Mouse (Mus musculus): ENCODE results near the gene Gm20388. TPM values are rescaled to one million over a fixed set of nuclear protein-coding genes. Genes with fewer than 3 reads are reported as not detected.

Gene Gm20388
- polyA plus RNA-seq, 1 experiment from 2014 or later = 4.4 TPM

GRCm38 (mm10) chr8:124181751-124182150, 4271.1 kb downstream of the Gm20388 start:
- 87% methylated on average over 5 of the region's 5 CpGs for WGBS
- H3K4me1 ChIP-seq (replicated peaks) = peaks cover 15% of the 10 kb centered on the region
- H3K27me3 ChIP-seq = no peaks in the 10 kb centered on the region
- no peak overlapping the region for H3K9ac ChIP-seq (replicated peaks)
- H3K36me3 ChIP-seq = no peaks in the 10 kb centered on the region
- no peak for ATAC-seq
- no peak overlapping the region for H3K27ac ChIP-seq
- no peaks in the 10 kb centered on the region for H3K9me3 ChIP-seq
- H3K4me3 ChIP-seq (replicated peaks) = no peak overlapping the region
- H3K4me2 ChIP-seq (replicated peaks) = no peak overlapping the region

GRCm38 (mm10) chr8:124182224-124182623, 4271.6 kb downstream of the Gm20388 start:
- H3K27ac ChIP-seq = no peak overlapping the region
- H3K36me3 ChIP-seq = no peaks in the 10 kb centered on the region
- H3K4me3 ChIP-seq (replicated peaks) = no peak overlapping the region
- no peaks in the 10 kb centered on the region for H3K27me3 ChIP-seq
- peaks cover 14% of the 10 kb centered on the region; the same call in 1 of the 2 replicates for H3K4me1 ChIP-seq (replicated peaks)
- ATAC-seq = 0 out of 2 replicates have a peak, but pooled peaks have one; percentile 24
- H3K9ac ChIP-seq (replicated peaks) = no peak overlapping the region
- WGBS = 78% methylated on average over 13 of the region's 13 CpGs
- H3K9me3 ChIP-seq = no peaks in the 10 kb centered on the region
- no peak overlapping the region for H3K4me2 ChIP-seq (replicated peaks)

GRCm38 (mm10) chr8:124184078-124184477, 4273.4 kb downstream of the Gm20388 start:
- Histone ChIP-seq H3K9me3 (no peaks in the 10 kb centered on the region), H3K4me1 (replicated peaks) (peaks cover 14% of the 10 kb centered on the region; the same call in 1 of the 2 replicates), H3K4me3 (replicated peaks) (no peak overlapping the region), H3K27ac (no peak overlapping the region; the same call in 1 of the 2 replicates), H3K4me2 (replicated peaks) (no peak overlapping the region), H3K27me3 (no peaks in the 10 kb centered on the region), H3K9ac (replicated peaks) (no peak overlapping the region), H3K36me3 (no peaks in the 10 kb centered on the region)
- WGBS = 73% methylated on average over 3 of the region's 3 CpGs
- 0 out of 2 replicates have a peak, but pooled peaks have one; percentile 17 for ATAC-seq

- Histone ChIP-seq H3K27ac (no peak overlapping the region; the same call in 1 of the 2 replicates), H3K4me3 (replicated peaks) (no peak overlapping the region), H3K27me3 (no peaks in the 10 kb centered on the region), H3K9me3 (no peaks in the 10 kb centered on the region), H3K4me2 (replicated peaks) (no peak overlapping the region), H3K9ac (replicated peaks) (no peak overlapping the region), H3K36me3 (no peaks in the 10 kb centered on the region), H3K4me1 (replicated peaks) (peaks cover 14% of the 10 kb centered on the region; the same call in 1 of the 2 replicates)
- no peak for ATAC-seq
- WGBS = 58% methylated on average over 2 of the region's 2 CpGs
Measured at GRCm38 (mm10) chr8:124184507-124184906, 4273.9 kb downstream of the Gm20388 start.

GRCm38 (mm10) chr8:124185081-124185480, 4274.4 kb downstream of the Gm20388 start:
- Histone ChIP-seq H3K27ac (no peak overlapping the region; the same call in 1 of the 2 replicates), H3K9me3 (no peaks in the 10 kb centered on the region), H3K4me3 (replicated peaks) (no peak overlapping the region), H3K27me3 (no peaks in the 10 kb centered on the region), H3K9ac (replicated peaks) (no peak overlapping the region), H3K4me1 (replicated peaks) (peaks cover 14% of the 10 kb centered on the region; the same call in 1 of the 2 replicates), H3K36me3 (no peaks in the 10 kb centered on the region), H3K4me2 (replicated peaks) (no peak overlapping the region)
- 78% methylated on average over 6 of the region's 6 CpGs for WGBS
- no peak for ATAC-seq

- WGBS = 90% methylated on average over 7 of the region's 7 CpGs
- Histone ChIP-seq H3K4me3 (replicated peaks) (no peak overlapping the region), H3K27ac (no peak overlapping the region), H3K9me3 (no peaks in the 10 kb centered on the region), H3K9ac (replicated peaks) (no peak overlapping the region), H3K27me3 (no peaks in the 10 kb centered on the region), H3K4me1 (replicated peaks) (peaks cover 6% of the 10 kb centered on the region; the same call in 1 of the 2 replicates), H3K36me3 (no peaks in the 10 kb centered on the region), H3K4me2 (replicated peaks) (no peak overlapping the region)
- ATAC-seq = no peak
Measured at GRCm38 (mm10) chr8:124190388-124190787, 4279.7 kb downstream of the Gm20388 start.

GRCm38 (mm10) chr8:124192242-124192641, 4281.6 kb downstream of the Gm20388 start:
- Histone ChIP-seq H3K27ac (no peak overlapping the region), H3K9ac (replicated peaks) (no peak overlapping the region), H3K4me2 (replicated peaks) (no peak overlapping the region), H3K27me3 (no peaks in the 10 kb centered on the region), H3K9me3 (no peaks in the 10 kb centered on the region), H3K4me3 (replicated peaks) (no peak overlapping the region), H3K4me1 (replicated peaks) (peaks cover 10% of the 10 kb centered on the region; the same call in 1 of the 2 replicates), H3K36me3 (no peaks in the 10 kb centered on the region)
- 88% methylated on average over 4 of the region's 4 CpGs for WGBS
- ATAC-seq = no peak

- H3K9ac ChIP-seq (replicated peaks) = no peak overlapping the region
- no peaks in the 10 kb centered on the region for H3K36me3 ChIP-seq
- H3K4me1 ChIP-seq (replicated peaks) = peaks cover 10% of the 10 kb centered on the region; the same call in 1 of the 2 replicates
- no peak overlapping the region for H3K27ac ChIP-seq
- no peaks in the 10 kb centered on the region for H3K27me3 ChIP-seq
- no peak overlapping the region for H3K4me2 ChIP-seq (replicated peaks)
- no peak overlapping the region for H3K4me3 ChIP-seq (replicated peaks)
- no peak for ATAC-seq
- no peaks in the 10 kb centered on the region for H3K9me3 ChIP-seq
- WGBS = 89% methylated on average over 10 of the region's 10 CpGs
Measured at GRCm38 (mm10) chr8:124192976-124193375, 4282.3 kb downstream of the Gm20388 start.

- 65% methylated on average over 5 of the region's 5 CpGs for WGBS
- Histone ChIP-seq H3K36me3 (no peaks in the 10 kb centered on the region), H3K4me3 (replicated peaks) (no peak overlapping the region), H3K4me1 (replicated peaks) (peaks cover 10% of the 10 kb centered on the region; the same call in 1 of the 2 replicates), H3K4me2 (replicated peaks) (no peak overlapping the region), H3K27ac (no peak overlapping the region), H3K27me3 (peaks cover 2% of the 10 kb centered on the region; the same call in 1 of the 2 replicates), H3K9ac (replicated peaks) (no peak overlapping the region), H3K9me3 (no peaks in the 10 kb centered on the region)
- ATAC-seq = peak; percentile 55; the same call in 1 of the 2 replicates
Measured at GRCm38 (mm10) chr8:124193992-124194391, 4283.4 kb downstream of the Gm20388 start.

GRCm38 (mm10) chr8:124196195-124196594, 4285.6 kb downstream of the Gm20388 start:
- 50% methylated on average over 5 of the region's 5 CpGs for WGBS
- Histone ChIP-seq H3K36me3 (no peaks in the 10 kb centered on the region), H3K9me3 (no peaks in the 10 kb centered on the region), H3K27ac (no peak overlapping the region), H3K9ac (replicated peaks) (no peak overlapping the region), H3K4me1 (replicated peaks) (peaks cover 10% of the 10 kb centered on the region; the same call in 1 of the 2 replicates), H3K4me3 (replicated peaks) (no peak overlapping the region), H3K4me2 (replicated peaks) (no peak overlapping the region), H3K27me3 (peaks cover 6% of the 10 kb centered on the region; the same call in 1 of the 2 replicates)
- no peak for ATAC-seq

GRCm38 (mm10) chr8:124196797-124197196, 4286.2 kb downstream of the Gm20388 start:
- Histone ChIP-seq H3K9me3 (no peaks in the 10 kb centered on the region), H3K27ac (no peak overlapping the region), H3K4me2 (replicated peaks) (no peak overlapping the region), H3K9ac (replicated peaks) (no peak overlapping the region), H3K27me3 (peaks cover 6% of the 10 kb centered on the region; the same call in 1 of the 2 replicates), H3K4me1 (replicated peaks) (peaks cover 10% of the 10 kb centered on the region; the same call in 1 of the 2 replicates), H3K4me3 (replicated peaks) (no peak overlapping the region), H3K36me3 (no peaks in the 10 kb centered on the region)
- 63% methylated on average over 5 of the region's 5 CpGs for WGBS
- no peak for ATAC-seq

- Histone ChIP-seq H3K4me1 (replicated peaks) (peaks cover 13% of the 10 kb centered on the region; the same call in 1 of the 2 replicates), H3K9ac (replicated peaks) (no peak overlapping the region), H3K4me3 (replicated peaks) (no peak overlapping the region), H3K27me3 (peaks cover 6% of the 10 kb centered on the region; the same call in 1 of the 2 replicates), H3K9me3 (no peaks in the 10 kb centered on the region), H3K27ac (no peak overlapping the region), H3K4me2 (replicated peaks) (no peak overlapping the region), H3K36me3 (no peaks in the 10 kb centered on the region)
- no peak for ATAC-seq
- WGBS = 79% methylated on average over 7 of the region's 7 CpGs
Measured at GRCm38 (mm10) chr8:124198230-124198629, 4287.6 kb downstream of the Gm20388 start.

Measured in midbrain, embryonic 13.5 days (tissue).